Mouse (Mus musculus) gastrocnemius, adult 2 months (tissue): Measurements from ENCODE around the gene Copz2. TPM values are rescaled to one million over a fixed set of nuclear protein-coding genes. Genes with fewer than 3 reads are reported as not detected.
"Not testable (repeated sequence)": the region's sequence is repeated elsewhere in the genome, so short reads cannot be mapped to it uniquely, and the experiment has no call there.

Experiments used
- DNase-seq: peaks from one replicate; pipeline ENCODE4 v3.0.0; 2022
- H3K27ac ChIP-seq: fragments of 200-600 bp; 2 replicates; pipeline ENCODE4 v1.8.1; 2022; ENCODE audit warnings: mild to moderate bottlenecking
- H3K4me3 ChIP-seq: fragments of 200-600 bp; 2 replicates; pipeline ENCODE4 v1.8.1; 2022; ENCODE audit warnings: mild to moderate bottlenecking, moderate library complexity
- CTCF ChIP-seq: fragments of 200-600 bp; IDR thresholded peaks from 2 replicates; pipeline ENCODE4 v1.8.1; 2022; ENCODE audit warnings: antibody characterized with exemption, mild to moderate bottlenecking, moderate library complexity
- intact Hi-C: fragments of 180-260 bp; cut with DNase I; formaldehyde crosslinking; loops from one replicate; pipeline ENCODE4 v1.15.1; 2025
- long read RNA-seq, 2 experiments: library from polyadenylated mRNA; stranded (forward); transcript quantifications; one replicate each; pipeline ENCODE4 v2.0.0; 2021
- total RNA-seq, 2 experiments: library from RNA; stranded (reverse); gene quantifications; 2 replicates each; pipeline ENCODE4 v1.2.3; 2021

The Copz2 gene
- 10 to 100 TPM; 21.4 to 31.0 TPM for total RNA-seq
- long read RNA-seq, experiment 1, transcript Copz2-201 (9 exons, 930 nt) = major isoform, 26 of 28 reads
- long read RNA-seq, experiment 1, partial matches to known transcripts = 1 of 28 reads
- long read RNA-seq, experiment 1, other reads (novel, unspliced or antisense) = 1 of 28 reads
- long read RNA-seq, experiment 2, transcript Copz2-201 (9 exons, 930 nt) = major isoform, 19 of 19 reads
- long read RNA-seq, experiment 2, partial matches to known transcripts = 0 of 19 reads
- long read RNA-seq, experiment 2, other reads (novel, unspliced or antisense) = 0 of 19 reads

DNA sequence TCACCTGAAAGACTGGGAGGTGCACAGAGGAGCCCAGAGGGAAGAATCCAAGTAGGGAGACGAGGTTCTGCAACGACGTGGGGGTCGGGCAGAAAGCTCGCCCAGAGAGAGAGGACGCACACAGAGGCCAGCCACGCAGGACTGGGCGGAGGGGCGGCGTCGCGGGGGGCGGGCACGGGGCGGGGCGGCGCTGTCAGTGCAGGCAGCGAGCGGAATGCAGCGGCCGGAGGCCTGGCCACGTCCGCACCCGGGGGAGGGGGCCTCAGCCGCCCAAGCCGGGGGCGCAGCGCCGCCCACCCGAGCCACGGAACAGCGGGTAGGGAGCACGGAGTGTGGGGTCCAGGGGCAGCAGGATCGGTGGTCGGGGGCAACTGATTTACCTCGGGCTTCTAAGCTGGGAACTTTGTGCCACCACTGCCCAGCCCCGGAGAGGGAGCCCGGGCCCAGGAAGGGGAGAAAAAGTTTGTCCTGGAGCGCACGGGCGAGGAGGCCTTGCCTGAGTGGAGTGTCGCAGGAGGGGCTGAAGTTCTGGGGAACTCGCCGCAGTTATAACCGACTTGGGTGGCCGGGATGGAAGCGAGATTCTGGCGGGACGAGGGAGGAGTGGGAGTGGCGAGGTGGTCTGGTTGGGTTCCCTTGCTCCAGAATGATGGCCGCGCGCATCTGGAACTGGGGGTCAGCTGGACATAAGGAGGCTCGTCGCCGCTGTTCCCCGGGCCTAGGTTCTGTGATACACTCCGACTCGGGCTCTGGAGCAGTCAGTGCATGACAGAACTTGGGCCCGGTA, at the start of gene Copz2:
Copz2 (plus strand) TSS at position 190 of the 787 bp plus-strand sequence.
- peak within 1 kb of the TSS; percentile 77 for H3K4me3 ChIP-seq
- intact Hi-C loops = no loop called here
- TF ChIP-seq CTCF = no peak
- peak within 1 kb of the TSS; percentile 85 for H3K27ac ChIP-seq
- DNase-seq = peak; percentile 79

DNA sequence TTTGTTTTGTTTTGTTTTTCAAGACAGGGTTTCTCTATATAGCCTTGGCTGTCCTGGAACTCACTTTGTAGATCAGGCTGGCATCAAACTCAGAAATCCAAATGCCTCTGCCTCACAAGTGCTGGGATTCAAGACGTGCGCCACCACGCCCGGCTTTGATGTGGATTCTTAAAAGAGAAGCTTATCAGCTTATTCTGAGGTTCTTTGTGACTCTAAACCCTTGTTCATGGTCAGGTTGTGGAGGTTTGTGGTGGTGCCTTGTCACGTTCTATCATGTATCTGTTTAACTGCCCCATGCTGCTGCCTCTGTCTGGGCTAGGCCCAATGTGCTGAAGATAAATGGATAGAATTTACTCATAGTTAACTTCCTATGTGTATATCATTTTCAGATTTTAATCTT, 44.1 kb upstream of the Copz2 start:
- intact Hi-C loops = no loop called here
- TF ChIP-seq CTCF = no peak
- Histone ChIP-seq H3K4me3 (no peak overlapping the region), H3K27ac (no peak overlapping the region)
- no peak for DNase-seq

DNA sequence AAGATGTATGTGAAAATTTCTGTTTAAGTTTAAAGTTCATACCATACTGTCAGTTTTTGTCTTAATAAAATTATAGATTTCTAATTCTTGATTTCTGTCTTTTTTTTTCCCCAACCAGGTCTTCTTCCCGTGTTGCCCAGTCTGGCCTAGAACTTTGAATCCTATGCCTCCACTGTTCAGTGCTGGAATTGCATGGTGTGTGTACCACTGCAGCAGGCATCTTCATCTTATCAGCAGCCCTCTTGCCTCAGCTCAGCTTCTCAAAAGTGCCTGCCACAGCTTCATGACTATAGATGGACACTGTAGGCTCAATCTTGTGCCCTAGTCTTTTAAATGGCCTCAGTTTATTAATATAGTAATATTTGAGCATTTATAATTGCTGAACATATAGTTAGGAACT, 41.6 kb upstream of the Copz2 start:
- no peak overlapping the region for H3K27ac ChIP-seq
- intact Hi-C loops = no loop called here
- H3K4me3 ChIP-seq = no peak overlapping the region
- DNase-seq = no peak
- peak; percentile 28 for TF ChIP-seq CTCF

DNA sequence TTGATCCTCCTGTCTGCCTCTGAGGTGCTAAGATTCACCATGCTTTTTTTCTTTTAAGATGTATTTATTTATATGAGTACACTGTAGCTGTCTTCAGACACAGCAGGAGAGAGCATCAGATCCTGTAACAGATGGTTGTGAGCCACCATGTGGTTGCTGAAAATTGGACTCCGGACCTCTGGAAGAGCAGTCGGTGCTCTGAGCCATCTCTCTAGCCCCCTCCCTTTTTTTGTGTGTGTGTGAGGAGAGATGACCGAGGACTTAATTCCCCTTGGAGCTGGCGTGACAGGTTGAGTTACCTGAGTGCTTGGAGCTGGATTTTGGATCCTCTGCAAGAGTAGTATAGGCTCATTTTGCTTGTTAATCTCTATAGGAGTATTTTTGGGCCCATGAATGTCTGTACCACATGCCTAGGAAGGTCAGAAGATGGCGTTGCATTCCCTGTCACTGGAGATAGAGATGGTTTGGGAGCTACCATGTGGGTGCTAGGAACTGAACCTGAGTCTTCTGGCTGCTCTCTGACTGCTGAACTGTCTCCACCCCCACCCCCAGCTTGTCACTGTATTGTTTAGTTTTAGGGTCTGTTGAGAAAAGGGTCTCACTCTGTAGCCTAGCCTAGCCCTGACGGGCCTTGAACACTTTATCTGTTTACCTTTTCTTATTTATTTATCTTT, 40.0 kb upstream of the Copz2 start:
- TF ChIP-seq CTCF = no peak
- H3K27ac ChIP-seq = no peak overlapping the region
- intact Hi-C loops = no loop called here
- H3K4me3 ChIP-seq = no peak overlapping the region
- DNase-seq = no peak

DNA sequence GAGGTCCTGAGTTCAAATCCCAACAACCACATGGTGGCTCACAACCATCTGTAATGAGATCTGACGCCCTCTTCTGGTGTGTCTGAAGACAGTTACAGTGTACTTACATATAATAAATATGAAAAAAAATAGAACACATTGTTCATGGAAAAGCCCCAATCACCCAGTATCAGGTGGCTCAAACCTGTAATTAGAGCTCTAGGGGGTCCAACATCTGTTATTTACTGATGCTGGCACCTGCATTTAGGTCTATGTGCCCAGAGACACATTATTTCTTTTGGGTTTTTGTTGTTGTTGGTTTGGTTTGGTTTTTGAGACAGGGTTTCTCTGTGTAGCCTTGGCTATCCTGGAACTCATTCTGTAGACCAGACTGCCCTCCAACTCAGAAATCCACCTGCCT, 38.5 kb upstream of the Copz2 start:
- DNase-seq, intact Hi-C loops, H3K27ac ChIP-seq, H3K4me3 ChIP-seq: not testable (repeated sequence)

DNA sequence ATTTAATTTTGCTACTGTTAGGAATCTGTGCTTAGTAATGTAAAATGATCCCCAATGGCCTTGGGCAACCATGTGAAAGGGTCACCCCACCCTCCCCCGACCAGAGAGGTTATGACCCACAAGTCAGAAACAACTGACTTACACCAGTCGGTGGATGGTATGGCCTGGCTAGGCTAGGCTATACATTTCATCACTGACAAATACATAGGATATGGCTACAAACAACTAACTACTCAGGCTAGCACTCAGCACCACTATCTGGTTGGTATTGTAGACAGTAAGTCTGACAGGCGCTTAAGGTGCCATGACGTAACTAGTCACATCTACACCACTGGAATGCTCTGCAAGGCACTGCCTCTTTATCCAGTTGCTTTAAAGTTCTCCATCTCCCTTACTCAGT, 36.2 kb upstream of the Copz2 start:
- no peak for DNase-seq
- Histone ChIP-seq H3K4me3 (no peak overlapping the region), H3K27ac (no peak overlapping the region)
- TF ChIP-seq CTCF = no peak
- intact Hi-C loops = no loop called here

DNA sequence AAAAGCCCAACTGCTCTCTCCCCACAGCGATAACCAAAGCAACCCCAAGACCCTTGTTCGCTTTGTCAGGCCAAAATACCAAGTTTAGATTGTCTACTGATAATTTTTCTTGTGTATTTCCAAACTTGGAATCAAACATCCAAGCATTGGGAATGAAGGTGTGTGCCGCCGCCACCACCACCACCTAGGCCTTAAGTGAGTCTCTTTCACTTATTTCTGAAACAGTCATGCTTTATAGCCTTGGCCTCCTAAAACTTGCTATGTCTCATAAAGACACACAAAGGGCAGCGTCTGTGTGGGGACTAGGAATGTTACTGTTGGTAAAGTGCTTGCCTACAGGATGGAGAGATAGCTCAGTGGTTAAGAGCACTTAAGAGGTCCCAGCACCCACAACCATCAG, 35.8 kb upstream of the Copz2 start:
- Histone ChIP-seq H3K27ac (no peak overlapping the region), H3K4me3 (no peak overlapping the region)
- no peak for DNase-seq
- TF ChIP-seq CTCF = no peak
- intact Hi-C loops = no loop called here

DNA sequence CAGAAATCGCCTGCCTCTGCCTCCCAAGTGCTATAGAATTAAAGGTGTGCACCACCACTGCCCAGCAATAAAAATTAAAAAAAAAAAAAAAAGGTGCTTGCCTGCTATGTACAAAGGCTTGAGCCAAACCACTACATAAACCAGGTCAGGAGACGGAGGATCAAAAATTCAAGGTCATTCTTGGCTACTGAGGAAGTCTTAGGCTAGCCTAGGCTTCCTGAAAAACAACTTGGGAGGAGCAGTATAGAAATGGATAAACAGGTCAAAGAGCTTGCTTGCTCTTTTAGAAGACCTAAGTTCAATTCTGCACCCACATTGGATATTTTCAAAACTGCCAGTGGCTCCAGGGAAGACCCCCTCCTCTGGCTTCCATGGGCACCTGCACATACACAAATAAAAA, 35.2 kb upstream of the Copz2 start:
- intact Hi-C loops = no loop called here
- DNase-seq = no peak
- Histone ChIP-seq H3K27ac (no peak overlapping the region), H3K4me3 (no peak overlapping the region)
- no peak for TF ChIP-seq CTCF

DNA sequence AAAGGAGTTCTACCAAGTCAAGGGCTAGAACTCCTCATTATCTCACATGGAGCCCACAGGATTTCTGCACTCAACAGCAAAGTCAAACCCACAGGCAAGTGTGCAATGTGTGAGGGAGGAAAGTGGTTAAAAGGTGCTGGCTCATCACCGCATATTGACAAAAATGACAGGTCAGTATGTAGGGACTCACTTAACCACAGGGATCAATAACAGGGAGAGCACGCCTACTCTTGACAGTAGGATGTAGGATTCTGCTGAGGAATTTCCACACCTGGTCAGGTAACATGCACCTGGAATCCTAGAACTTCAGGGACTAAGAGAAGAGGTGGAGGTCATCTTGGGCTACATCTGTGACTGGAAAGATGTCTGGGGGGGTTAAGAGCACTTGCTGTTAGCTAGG, 33.8 kb upstream of the Copz2 start:
- H3K4me3 ChIP-seq = no peak overlapping the region
- DNase-seq = no peak
- TF ChIP-seq CTCF = no peak
- intact Hi-C loops = no loop called here
- no peak overlapping the region for H3K27ac ChIP-seq

DNA sequence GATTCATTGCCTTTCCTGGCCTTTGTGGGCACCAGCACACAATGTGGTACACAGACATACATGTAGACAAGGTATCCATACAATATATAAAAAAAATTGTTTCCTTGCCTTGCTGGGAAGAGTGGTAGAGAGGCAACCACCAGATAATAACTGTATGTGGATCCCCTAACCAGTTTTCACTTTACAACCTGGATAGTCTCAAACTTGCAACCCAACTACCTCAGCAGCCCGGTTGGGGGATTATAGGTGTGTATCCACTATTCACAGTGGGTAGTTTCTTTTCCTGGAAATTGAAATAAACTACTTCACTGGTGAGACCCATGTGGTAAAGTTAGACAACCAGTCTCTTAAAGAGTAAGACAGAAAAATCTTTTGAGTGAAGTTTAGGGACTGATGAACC, 33.2 kb upstream of the Copz2 start:
- Histone ChIP-seq H3K27ac (no peak overlapping the region), H3K4me3 (no peak overlapping the region)
- no peak for TF ChIP-seq CTCF
- DNase-seq = no peak
- intact Hi-C loops = no loop called here

DNA sequence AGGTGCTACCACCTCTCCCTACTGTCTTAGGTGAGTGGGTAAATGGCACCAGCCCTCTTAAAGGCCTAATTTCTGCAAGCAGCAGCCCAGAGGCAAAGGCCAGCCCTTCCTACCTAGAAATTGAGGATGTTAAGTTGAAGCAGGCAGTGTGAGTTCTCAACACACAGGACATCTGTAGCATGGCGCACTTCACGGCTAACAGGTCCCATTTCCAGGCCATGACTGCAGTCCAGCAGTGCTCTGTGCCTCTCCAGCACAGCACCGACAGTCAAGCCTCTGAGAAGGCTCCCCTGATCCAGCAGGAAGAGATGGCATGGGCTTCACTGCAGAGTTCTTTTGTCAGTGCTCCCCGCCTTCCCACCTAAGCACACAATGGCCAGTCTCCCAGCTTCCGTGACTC, 32.7 kb upstream of the Copz2 start:
- DNase-seq = no peak
- intact Hi-C loops = no loop called here

DNA sequence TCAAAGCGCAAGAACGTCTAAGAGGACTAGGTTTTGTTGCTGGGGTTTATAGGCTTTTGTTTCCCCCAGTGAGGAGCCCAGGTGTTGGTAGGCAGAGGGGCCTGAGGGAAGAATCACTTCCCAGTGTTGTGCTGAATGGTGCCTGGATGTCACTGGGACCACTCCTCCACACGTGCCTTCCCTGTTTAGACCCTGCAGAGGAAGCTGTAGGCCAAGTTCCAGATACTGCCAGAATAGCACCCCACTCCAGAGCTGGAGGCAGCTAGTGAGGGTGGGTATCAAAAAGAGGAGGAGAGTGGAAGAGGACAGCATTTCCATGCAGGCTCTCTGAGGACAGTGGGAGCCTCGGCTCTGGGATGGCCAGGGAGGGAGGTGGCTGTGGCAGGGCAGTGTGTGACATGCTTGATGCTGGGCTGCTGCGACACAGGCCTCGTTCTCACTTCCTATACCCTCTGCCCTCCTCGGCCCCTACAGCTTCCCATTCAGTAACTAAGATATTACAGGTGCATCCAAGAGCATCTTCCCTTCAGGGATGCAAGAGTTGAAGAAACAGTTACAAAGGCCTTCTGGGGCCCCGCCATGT, 31.5 kb upstream of the Copz2 start:
- Histone ChIP-seq H3K27ac (no peak overlapping the region), H3K4me3 (no peak overlapping the region)
- DNase-seq = no peak
- intact Hi-C loops = no loop called here
- no peak for TF ChIP-seq CTCF

More for the DNA sequence above, 32.7 kb upstream of the Copz2 start:
- Histone ChIP-seq H3K27ac (no peak overlapping the region), H3K4me3 (no peak overlapping the region)
- TF ChIP-seq CTCF = no peak

DNA sequence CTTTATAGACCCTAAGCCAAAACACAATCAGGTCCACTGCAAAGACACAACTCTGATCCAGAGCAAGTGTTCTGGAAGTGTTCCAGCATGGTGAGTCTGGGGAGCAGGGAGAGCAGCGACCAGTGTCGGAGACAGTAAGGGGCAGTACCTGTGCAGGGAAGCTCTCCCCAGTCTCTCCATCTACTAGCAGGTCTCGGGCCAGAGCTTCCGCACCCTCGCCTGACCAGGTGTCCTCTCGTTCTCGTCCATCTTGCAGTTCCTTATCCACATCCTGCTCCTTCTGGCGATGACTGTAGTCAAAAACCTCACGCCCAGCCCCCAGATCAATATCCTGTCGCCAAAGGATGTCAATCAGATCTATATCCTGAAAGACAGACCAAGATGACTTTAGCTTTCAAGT, 27.7 kb upstream of the Copz2 start:
- peak overlapping the region; percentile 94; the same call in 1 of the 2 replicates for H3K4me3 ChIP-seq
- DNase-seq = no peak
- intact Hi-C loops = loop anchor here (5.0 kb wide), 1 partner anchor 35 kb away; the partner anchor contains the start of gene Cbx1
- no peak for TF ChIP-seq CTCF
- peak overlapping the region; percentile 99; the same call in 1 of the 2 replicates for H3K27ac ChIP-seq
